Mouse (Mus musculus) hematopoietic stem cell, adult 5-6 weeks (primary cell): ENCODE data around the gene Rraga. TPM values are rescaled to one million over a fixed set of nuclear protein-coding genes. Genes with fewer than 3 reads are reported as not detected.

Experiments used
- ATAC-seq, 2 experiments: fragments of 125-278 bp in 1 of 2; replicated peaks in 1 of 2; 2 replicates each; pipeline ENCODE4 v1.8.0; 2016 to 2017; ENCODE audit warnings: inconsistent platforms in 2 of 2, mild to moderate bottlenecking in 2 of 2, moderate number of reproducible peaks in 2 of 2, low read depth in 1 of 2, moderate TSS enrichment in 1 of 2; ENCODE audit not compliant: low FRiP score in 2 of 2, poor library complexity in 2 of 2, severe bottlenecking in 2 of 2, insufficient read depth in 1 of 2, low TSS enrichment in 1 of 2
- total RNA-seq: library from RNA; stranded (forward); fragments of 172-1452, 232-1000 nt; gene quantifications from 2 replicates; pipeline ENCODE4 v1.2.3, GENCODE M21; 2017

Rraga gene
- 11.5 and 15.9 TPM in 2 replicates for total RNA-seq

DNA sequence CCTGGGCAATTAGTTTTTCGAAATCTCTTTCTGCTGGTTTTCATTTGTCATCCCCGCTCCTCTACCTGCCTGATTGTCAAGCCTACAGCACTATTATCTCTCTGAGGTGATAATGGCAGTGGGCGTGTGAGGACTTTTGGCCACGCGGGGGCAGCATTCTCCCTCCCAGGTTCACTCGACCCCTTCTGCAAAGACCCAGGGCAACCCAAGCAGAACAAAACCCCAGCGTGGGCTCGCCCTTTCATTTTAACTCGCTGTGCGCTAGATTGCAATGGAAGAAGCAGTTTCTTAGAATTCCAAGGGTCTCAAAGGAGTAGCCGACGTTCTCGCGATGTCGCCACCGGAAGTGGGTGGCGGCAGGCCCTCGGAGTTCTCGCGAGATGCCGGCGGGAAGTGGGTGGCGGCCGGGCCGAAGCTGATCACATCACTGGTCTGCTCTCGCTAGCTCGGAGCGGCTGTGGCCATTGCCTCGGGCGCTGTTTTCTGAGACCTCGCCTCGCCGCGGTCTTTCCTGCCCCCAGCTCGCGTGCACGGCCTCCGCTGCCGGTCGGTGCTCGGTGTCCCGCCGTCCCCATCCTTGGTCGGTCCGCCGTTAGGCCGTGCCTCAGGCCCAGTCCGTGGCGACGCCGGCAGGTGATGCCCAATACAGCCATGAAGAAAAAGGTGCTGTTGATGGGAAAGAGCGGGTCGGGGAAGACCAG, at the start of gene Rraga:
Gene Rraga, plus strand, starts transcription at position 386 of the 701 bp plus-strand sequence.
- peak; percentile 93 to 97 for ATAC-seq

DNA sequence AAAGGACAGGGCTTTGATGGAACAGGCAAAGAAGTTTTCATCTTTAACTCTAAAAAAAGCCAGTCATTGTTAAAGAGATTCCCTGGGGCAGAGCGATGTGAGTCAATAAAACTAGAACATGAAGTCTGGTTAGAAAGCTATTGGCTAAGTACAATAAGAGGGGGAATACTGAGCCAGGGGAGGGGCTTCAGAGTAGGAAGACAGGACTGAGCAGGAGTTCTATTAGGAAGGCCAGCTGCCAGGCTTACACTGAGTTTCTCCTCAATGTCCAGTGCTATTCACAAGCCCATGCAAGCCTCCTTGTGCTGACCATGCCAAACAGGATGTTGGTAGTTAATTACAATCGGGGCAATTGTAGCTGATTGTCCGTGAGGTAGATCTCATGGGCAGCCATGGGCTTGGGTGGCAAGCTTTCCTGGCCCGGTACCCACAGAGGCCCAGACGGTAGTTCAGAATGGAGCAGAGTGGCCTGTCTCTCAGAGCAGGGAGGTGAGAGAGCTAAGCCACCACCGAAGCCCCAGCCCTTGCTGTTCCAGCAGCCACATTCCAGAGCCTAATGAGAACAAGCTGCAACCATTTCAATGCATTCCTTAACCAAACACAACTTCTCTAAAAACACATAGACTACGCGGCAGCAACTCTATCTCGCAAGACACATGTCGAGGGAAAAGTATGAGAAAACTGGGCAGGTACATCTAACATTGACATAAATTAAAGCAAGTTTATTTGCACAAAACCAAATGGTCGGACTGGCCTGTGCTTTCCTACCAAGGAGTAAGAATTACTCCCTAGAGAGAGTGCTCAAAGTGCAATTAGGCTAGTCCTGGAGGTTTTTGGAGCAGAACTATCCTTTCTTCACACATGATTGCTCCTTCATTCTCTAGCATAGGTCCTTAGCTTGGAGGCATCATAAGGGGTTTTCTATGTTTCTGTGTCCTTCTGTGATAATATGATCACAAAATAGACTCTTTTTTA, 48.0 kb upstream of the Rraga start:
- ATAC-seq: no peak

DNA sequence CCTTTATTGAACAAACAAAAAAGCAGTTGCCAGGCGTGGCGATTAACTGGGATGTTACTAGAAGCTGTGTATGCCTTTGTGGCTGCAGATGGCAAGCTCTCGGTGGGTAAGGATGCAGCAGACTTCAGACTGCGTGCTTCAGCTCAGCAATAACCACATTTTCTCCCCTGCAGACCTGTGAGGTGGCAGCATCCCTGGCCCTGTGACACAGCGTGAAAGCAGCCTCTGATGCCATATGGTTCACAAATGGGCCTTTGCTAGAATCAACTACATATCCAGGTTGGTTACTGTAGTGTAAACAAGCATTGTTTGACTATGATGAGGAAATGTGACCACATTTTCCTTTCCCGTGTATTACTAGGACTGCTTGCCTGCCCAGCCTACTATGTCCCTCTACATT, 46.3 kb upstream of the Rraga start:
- no peak for ATAC-seq

DNA sequence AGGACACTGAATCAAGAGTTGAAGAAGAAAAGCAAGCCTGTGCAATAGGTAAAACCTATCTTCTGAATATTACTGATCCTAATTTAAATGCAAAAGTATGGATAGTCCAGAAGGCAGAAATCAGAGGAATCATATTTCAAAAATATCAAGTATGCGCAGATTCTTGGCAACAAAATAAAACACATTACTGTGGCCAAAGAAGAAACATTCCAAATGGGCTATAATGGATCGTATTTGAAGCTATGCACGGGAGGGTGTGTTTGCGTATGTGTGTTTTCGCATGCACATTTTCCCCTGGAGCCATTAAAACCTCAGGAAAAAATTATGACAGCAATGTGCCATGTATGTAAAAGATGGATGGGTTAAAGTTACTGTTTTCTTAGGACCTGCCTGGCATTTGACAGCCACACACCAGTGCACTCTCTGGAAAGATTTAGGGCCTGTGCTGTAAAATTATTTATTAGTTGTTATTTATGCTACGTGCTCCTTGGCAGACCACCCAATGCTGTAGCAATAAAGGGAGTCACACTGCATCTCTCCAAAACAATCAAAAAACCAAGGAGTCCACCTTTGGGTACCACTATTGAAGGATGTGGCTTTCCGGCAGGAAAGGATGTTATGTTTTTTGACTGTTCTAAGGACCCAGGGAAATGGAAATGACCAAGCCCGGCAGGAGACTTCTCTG, 41.9 kb upstream of the Rraga start:
- no peak for ATAC-seq

DNA sequence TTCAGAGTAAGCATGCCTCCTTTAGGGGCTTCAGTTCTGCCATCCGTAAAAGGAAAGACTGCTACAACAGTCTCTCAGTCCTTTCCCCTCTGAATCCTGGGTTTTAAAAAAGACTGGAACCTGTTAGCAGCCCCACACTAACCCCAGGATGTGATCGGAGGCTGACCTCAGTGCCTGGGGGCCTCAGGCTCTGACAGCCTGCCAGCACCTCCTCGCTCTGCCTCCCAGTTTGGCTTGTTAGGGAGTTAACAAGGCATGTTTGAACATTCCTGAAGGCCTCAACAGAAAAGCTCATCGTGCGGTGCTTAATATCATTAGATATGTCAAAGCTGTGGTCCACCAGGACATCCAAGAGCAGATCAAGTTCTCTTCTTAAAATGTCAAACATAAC, 41.4 kb upstream of the Rraga start:
- ATAC-seq: no peak

DNA sequence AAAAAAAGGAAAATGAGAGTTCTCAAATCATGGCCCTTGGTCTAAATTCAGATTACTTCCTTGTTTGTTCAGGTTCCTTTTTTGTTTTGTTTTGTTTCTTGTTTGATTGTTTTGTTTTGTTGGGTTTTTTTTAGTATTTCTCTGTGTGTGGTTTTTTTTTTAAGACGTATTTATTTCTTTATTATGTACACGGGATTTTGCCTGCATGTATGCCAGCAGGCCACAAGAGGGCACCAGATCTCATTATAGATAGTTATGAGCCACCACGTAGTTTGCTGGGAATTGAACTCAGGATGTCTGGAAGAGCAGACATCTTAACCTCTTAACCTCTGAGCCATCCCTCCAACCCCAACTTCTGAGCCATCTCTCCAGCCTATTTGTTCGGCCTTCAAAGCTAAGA, 37.5 kb upstream of the Rraga start:
- ATAC-seq: no peak; a peak in 1 of 4 replicates

DNA sequence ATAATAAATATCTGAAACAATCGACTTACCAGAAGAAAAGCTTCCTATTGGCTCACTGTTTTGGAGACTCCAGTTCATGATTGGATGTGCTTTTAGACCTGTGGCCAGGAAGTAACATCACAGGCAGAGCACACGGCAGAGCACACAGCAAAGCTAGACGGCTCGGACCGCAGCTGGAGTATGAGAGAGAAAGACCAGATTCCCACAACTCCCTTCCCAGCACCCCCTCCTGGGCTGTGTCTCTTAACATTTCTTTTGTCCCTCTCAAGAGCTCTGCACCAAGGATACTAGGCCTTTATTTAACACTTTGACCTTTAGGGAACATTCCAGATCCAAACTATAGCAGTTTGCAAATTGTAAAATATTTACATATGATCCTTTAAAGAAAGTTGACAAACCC, 36.5 kb upstream of the Rraga start:
- no peak for ATAC-seq

DNA sequence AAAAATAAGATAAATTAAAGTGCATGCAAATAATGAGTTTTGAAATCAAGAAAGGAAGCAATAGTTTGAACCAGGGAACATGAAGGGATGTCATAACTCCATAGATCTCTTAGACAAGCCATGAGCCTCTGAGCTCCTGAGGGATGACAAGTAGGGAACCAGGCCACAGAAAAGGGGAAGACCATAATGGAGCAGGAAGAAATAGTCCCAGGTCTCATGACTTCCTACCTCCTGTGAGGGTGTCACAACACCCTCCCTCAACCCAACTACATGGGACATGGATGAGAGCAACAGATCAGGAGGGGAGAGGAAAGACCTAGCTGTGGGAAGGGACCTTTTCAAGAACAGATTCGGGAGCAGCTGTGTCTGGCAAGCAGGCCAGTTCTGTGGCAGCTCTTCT, 33.9 kb upstream of the Rraga start:
- ATAC-seq: no peak; a peak in 1 of 4 replicates

DNA sequence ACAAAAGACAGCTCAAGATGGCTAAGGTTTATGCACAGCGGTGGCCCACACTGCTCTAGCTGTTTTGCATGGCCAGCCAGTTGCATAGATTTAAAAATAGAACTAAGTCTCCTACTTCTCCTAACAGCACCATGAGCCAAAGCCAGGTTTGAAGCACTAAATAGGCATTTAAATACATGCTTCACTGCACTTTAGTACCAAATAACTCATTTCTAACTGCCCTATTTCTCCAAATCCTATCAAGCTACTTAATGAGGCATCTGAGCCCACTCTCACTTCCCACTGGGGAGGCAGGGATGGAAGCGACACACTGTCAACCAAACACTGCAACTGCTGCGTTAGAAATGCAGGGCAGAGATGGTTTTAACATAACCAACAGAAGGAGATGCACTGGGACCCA, 31.5 kb upstream of the Rraga start:
- no peak for ATAC-seq

DNA sequence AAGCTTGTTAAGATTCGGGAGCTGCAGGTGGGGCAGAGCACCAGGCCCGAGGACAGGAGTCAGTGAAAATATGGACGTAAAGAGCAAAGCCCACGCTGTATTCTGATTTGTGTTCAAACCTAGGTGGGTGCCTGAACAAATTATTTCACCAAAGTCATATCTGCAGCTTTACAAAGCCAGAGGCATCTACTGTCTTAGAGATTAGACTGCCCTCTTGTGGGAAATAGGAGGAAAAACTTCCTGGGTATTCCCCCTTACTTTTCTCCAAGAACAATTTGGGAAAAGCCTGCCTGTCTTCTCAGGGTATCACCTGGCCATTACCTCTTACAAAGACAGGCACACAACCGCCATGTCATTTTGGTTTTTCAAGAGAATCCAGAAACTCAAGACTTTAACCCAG, 29.9 kb upstream of the Rraga start:
- ATAC-seq: no peak

DNA sequence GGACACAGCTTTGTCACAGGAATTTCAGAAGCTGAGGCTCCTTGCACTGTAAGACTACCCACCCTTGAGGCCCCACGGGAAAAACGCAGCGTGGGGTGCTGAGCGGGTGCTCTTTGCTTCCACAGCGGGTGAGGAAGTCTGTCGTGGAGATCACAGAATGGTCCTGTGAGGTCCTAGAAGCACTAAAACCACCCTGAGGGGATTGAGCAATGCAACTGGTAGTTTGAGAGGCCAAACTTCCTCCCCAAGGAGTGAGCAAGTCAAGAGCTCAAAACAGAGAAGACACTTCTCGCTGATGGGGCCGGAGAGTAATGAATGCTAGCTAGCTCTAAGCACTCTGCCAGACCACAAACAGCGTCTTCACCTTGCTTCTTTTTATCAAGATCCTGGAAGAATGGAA, 27.1 kb upstream of the Rraga start:
- ATAC-seq: peak in 1 of 2 experiments; percentile 46; a peak in 3 of 4 replicates

DNA sequence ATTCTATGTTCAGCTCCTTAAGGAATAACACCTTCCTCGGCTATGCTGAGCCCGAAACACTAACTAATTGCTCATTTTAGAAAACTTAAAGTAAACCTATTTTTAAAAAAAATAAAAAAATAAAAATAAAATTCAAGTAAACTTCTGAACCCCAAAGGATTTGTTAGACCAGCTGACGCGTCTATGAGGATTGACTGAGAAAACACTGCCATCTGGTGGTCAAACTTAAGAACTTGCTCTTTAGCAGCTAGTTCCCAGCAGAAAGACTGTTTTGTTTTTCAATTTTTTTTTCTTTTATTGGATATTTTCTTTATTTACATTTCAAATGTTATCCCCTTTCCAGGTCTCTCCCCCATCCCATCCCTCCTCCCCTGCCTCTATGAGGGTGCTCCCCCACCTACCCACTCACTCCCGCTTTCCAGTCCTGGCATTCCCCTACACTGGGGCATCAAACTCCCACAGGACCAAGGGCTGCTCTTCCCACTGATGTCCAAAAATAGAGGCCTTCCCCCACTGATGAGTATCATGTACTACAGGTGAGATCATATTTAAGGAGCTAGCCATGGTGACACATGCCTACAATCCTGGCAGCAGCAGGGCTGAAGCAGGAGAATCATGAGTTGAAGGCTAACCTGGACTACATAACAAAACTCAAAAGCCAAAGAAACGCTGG, 20.3 kb upstream of the Rraga start:
- peak in 1 of 2 experiments; percentile 77; a peak in 2 of 4 replicates for ATAC-seq

DNA sequence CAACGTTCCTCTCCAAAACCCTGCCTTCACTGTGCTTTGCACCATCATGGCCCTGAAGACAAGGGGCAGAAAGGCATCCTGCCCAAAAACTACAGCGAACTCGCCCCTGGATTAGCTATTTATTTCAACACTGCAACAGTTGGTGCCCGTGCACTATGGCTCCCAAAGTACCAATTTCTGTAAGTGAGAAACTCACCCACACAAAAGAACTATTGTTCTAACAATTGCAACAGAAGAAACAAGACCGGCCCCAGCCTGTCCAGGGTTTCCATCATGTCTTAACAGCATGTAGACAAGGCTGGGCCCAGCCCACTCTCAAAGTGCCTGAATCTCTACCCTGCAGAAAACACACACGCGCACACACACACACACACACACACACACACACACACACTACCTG, 18.1 kb upstream of the Rraga start:
- ATAC-seq: no peak

DNA sequence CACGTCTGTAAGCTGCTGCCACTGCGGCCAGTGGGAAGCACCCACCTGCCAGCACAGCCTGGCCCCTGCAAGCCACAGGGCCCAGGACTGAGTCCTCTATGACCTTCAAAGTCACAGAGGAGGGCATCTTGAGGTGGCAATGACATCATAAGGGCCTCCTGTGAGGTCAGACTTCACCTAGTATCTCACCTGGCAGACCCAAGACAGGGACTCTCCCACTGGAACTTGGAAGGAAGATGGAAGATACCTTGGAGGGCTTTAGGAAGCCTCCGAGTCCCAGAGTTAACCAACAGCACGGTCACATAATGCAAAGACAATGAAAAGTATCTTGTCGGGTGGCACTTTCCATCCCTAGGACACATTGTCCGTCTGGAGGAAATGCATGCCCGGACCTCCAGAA, 17.2 kb upstream of the Rraga start, which contains the start of gene Saxo1:
Gene Saxo1, minus strand, starts transcription at position 101 of the 400 bp plus-strand sequence.
- no peak for ATAC-seq

DNA sequence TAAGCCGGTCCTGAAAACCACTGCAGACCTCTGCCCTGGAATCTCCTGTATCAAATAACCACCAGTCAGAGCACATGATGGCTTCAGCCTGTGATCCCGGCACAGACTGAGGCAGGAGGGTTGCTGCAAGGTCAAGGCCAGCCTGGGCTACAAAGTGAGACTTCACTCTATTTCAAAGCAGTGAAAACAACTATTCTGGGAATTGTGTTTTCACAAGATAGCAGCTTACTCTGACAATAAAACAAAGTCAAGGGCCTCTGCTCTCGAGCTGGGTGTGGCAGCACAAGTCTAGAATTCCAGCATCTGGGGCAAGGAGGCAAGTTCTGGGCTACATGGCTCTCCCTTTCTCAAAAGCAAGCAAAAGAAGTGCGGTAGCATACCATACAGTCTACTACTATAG, 16.5 kb upstream of the Rraga start:
- no peak for ATAC-seq

DNA sequence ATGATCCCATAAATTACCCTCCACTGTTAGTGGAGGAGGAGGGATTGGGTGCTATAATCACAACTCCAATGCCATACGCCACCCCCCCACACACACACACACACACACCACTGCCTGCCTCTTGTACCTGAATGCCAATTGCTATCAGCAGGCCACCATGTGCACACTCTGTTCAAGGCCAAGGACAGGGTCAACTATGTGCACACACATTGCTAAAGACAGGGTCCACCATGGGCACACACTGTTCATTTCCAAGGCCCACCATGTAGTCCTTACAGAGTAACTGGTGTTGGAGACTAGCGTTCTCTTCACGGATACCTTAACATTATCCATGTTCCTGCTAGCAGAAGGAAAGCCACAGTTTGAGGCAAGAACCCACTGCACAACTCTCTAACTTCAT, 14.4 kb upstream of the Rraga start:
- ATAC-seq: no peak

DNA sequence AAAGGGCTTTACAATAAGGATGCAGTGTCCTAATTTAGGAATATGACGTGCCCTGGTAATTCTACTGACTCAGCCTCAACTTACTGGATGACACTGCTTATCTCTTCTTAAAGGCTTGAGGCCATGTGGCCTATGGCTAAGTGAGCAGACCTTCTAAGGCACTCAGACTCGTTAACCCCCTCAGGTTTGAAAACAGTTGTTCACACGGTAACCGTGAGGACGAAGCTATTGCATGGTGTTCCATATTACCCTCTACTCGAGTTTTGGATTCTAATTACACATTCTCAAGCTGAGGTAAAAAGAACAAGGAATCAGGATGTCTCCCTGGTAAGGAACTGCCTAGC, 557 bp upstream of the Rraga start:
- ATAC-seq: peak; percentile 2 to 22; a peak in 2 of 4 replicates
